Mouse (Mus musculus): Measurements from ENCODE around the gene Tor1b.

- no peak for TF ChIP-seq CTCF (IDR thresholded peaks at IDR 0.05; ENCODE audit: borderline replicate concordance, control insufficient read depth, extremely low read depth, insufficient read depth, low read length, poor library complexity)
- no peak for TF ChIP-seq POLR2A (IDR thresholded peaks at IDR 0.05; ENCODE audit: control insufficient read depth, extremely low read depth, insufficient read depth, low read length, poor library complexity)
These were observed 30.3 kb downstream of the Tor1b start for GRCm38 (mm10) chr2:30983024-30983423.

All from thymus, adult 2 months (tissue).